Mouse (Mus musculus) cortical plate, adult 2 months (tissue): Measurements from ENCODE around the gene Sytl2.

Source experiments
- CTCF ChIP-seq: fragments of 200-500 bp; IDR thresholded peaks from 2 replicates; pipeline ENCODE4 v1.5.1; 2011; ENCODE audit warnings: mild to moderate bottlenecking, control low read depth, low read length; ENCODE audit not compliant: insufficient read depth; ENCODE audit errors: extremely low read depth
- POLR2A ChIP-seq: fragments of 200-500 bp; IDR thresholded peaks from 2 replicates; pipeline ENCODE4 v1.6.1; 2011; ENCODE audit warnings: mild to moderate bottlenecking, low read length, control low read depth; ENCODE audit not compliant: insufficient read depth; ENCODE audit errors: extremely low read depth

DNA sequence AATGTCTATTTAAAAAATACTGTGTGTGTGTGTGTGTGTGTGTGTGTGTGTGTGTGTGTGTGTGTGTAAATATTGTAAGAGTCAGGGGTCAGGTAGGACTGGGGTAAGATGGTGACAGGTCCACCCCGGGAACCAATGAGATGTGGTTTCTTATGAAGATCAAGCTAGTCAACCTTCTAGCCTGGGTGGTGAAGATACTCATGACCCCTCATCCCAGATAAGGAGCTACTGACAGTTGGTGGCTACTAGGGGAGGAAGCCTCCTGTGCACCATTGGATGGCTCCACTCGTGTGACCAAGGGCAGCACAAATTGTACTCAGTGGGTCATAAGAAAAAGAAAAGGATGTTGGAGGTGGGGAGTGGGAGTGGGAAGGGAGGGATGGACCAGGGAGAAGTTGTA is 42.2 kb upstream of the Sytl2 start:
- no peak for TF ChIP-seq CTCF
- TF ChIP-seq POLR2A: no peak
